Mouse (Mus musculus) midbrain, embryonic 14.5 days (tissue): ENCODE data around the gene Col28a1. TPM values are rescaled to one million over a fixed set of nuclear protein-coding genes. Genes with fewer than 3 reads are reported as not detected.

Experiments
- ATAC-seq: fragments of 200-750 bp; cut with Nextera tagmentation; 2 replicates; pipeline ENCODE4 v1.8.0; 2017; ENCODE audit warnings: moderate number of reproducible peaks, moderate library complexity; ENCODE audit not compliant: low FRiP score, low TSS enrichment
- DNase-seq: peaks from one replicate; pipeline ENCODE4 v3.0.0-alpha.2; 2015
- H3K27ac ChIP-seq: fragments of 300-500 bp; sonication (generic); replicated peaks from 2 replicates; pipeline ENCODE4 v1.5.1; 2014; ENCODE audit warnings: mild to moderate bottlenecking, low read depth, low read length, moderate library complexity
- H3K27me3 ChIP-seq: fragments of 300-500 bp; sonication (generic); 2 replicates; pipeline ENCODE4 v1.6.1; 2014; ENCODE audit warnings: low read length, control low read depth, mixed read lengths; ENCODE audit not compliant: control insufficient read depth, insufficient read depth
- H3K36me3 ChIP-seq: fragments of 300-500 bp; sonication (generic); 2 replicates; pipeline ENCODE4 v1.6.1; 2014; ENCODE audit warnings: low read length, control low read depth; ENCODE audit not compliant: control insufficient read depth, insufficient read depth
- H3K4me1 ChIP-seq: fragments of 300-500 bp; sonication (generic); 2 replicates; pipeline ENCODE4 v1.6.1; 2014; ENCODE audit warnings: mild to moderate bottlenecking, antibody characterized with exemption, low read length, control low read depth; ENCODE audit not compliant: control insufficient read depth, insufficient read depth
- H3K4me2 ChIP-seq: fragments of 300-500 bp; sonication (generic); 2 replicates; pipeline ENCODE4 v1.6.1; 2014; ENCODE audit warnings: mild to moderate bottlenecking, low read length, moderate library complexity
- H3K4me3 ChIP-seq: fragments of 300-500 bp; sonication (generic); replicated peaks from 2 replicates; pipeline ENCODE4 v1.5.1; 2014; ENCODE audit warnings: low read depth, low read length
- H3K9ac ChIP-seq: fragments of 300-500 bp; sonication (generic); replicated peaks from 2 replicates; pipeline ENCODE4 v1.6.1; 2014; ENCODE audit warnings: mild to moderate bottlenecking, low read length, moderate library complexity
- H3K9me3 ChIP-seq: fragments of 300-500 bp; sonication (generic); 2 replicates; pipeline ENCODE4 v1.6.1; 2016; ENCODE audit warnings: low read length, control low read depth, mixed read lengths; ENCODE audit not compliant: control insufficient read depth
- WGBS: fragments of 180-500 bp; shearing (Covaris S2); extraction: QIAGEN DNeasy Blood & Tissue Kit; methylation state at CpG from one replicate; pipeline ENCODE4 v1.1.7; 2014; 5-methylcytosine and 5-hydroxymethylcytosine counted together
- polyA plus RNA-seq: library from polyadenylated mRNA; unstranded; fragments of >200 nt; fragmentation: Nextera tagmentation; extraction: Ambion mirVana; gene quantifications from 2 replicates; pipeline ENCODE4 v1.2.1, GENCODE M21; 2014

The Col28a1 gene
- polyA plus RNA-seq, 1 experiment from 2014 or later: 0.49 TPM

DNA sequence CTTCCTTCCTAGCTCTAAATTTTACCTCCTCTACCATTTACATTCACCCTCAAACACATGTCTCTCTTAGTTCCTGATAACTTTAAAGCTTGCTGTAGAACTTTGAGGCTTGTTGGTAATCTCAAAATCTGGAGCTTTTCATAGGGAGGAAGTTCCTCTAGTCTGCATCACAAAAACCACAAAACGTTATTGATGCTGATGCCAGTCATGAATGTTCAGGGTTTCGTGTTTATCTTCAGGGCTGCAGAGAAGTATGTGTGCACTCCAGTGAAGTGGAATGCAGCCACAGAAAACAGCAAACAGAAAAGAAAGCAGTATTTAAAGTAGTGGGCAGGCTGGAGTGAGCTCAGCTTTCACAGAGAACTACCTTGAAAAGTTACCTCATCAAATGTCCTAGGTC is 124.0 kb downstream of the Col28a1 start:
- Histone ChIP-seq H3K27me3 (no peaks in the 10 kb centered on the region), H3K27ac (no peak overlapping the region), H3K4me1 (no peaks in the 10 kb centered on the region), H3K4me2 (no peak overlapping the region), H3K4me3 (no peak overlapping the region), H3K36me3 (no peaks in the 10 kb centered on the region), H3K9me3 (no peaks in the 10 kb centered on the region), H3K9ac (no peak overlapping the region)
- ATAC-seq: no peak
- WGBS: 77% methylated on average over 2 of the region's 2 CpGs
- DNase-seq: no peak

- H3K4me2 ChIP-seq: no peak overlapping the region
- no peak overlapping the region for H3K4me3 ChIP-seq
- DNase-seq (no peak), ATAC-seq (no peak)
- WGBS: 83% methylated on average over 3 of the region's 3 CpGs
- H3K36me3 ChIP-seq: no peaks in the 10 kb centered on the region
- H3K27me3 ChIP-seq: no peaks in the 10 kb centered on the region
- no peaks in the 10 kb centered on the region for H3K4me1 ChIP-seq
- H3K27ac ChIP-seq: no peak overlapping the region
- no peak overlapping the region for H3K9ac ChIP-seq
- no peaks in the 10 kb centered on the region for H3K9me3 ChIP-seq
These were observed 125.3 kb downstream of the Col28a1 start for GRCm38 (mm10) chr6:8067124-8067523.

GRCm38 (mm10) chr6:8066208-8066607 is 126.2 kb downstream of the Col28a1 start:
- 59% methylated on average over 3 of the region's 3 CpGs for WGBS

DNA sequence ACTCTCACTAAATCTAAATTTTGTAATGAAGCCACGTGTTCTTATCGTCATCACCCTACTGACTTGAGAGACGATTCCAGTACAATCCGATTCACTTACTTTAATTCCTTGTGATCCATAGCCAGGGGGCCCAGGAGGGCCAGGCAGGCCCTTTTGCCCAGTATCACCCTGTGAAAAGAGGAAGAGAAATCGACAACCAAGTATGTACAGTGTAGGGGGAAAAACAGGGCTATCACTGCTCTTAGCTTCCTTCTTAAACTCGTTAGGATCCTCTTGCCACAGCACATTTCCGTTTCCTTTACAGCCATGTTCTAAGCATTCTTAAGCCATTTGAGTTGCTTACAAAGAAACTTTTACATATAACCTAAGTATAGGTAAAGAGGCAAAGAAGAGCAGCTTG is 133.2 kb downstream of the Col28a1 start:
- Histone ChIP-seq H3K27me3 (no peaks in the 10 kb centered on the region), H3K4me1 (no peaks in the 10 kb centered on the region), H3K9ac (no peak overlapping the region), H3K9me3 (no peaks in the 10 kb centered on the region), H3K36me3 (no peaks in the 10 kb centered on the region), H3K4me2 (no peak overlapping the region), H3K4me3 (no peak overlapping the region), H3K27ac (no peak overlapping the region)
- WGBS: 91% methylated on average over 7 of the region's 7 CpGs
- DNase-seq (no peak), ATAC-seq (no peak)

More at GRCm38 (mm10) chr6:8066208-8066607, 126.2 kb downstream of the Col28a1 start:
- no peak overlapping the region for H3K27ac ChIP-seq
- no peak overlapping the region for H3K9ac ChIP-seq
- H3K36me3 ChIP-seq: no peaks in the 10 kb centered on the region
- peak; percentile 59 for DNase-seq
- H3K9me3 ChIP-seq: no peaks in the 10 kb centered on the region
- no peak overlapping the region for H3K4me3 ChIP-seq
- no peak overlapping the region for H3K4me2 ChIP-seq
- no peaks in the 10 kb centered on the region for H3K4me1 ChIP-seq
- ATAC-seq: no peak
- H3K27me3 ChIP-seq: no peaks in the 10 kb centered on the region

DNA sequence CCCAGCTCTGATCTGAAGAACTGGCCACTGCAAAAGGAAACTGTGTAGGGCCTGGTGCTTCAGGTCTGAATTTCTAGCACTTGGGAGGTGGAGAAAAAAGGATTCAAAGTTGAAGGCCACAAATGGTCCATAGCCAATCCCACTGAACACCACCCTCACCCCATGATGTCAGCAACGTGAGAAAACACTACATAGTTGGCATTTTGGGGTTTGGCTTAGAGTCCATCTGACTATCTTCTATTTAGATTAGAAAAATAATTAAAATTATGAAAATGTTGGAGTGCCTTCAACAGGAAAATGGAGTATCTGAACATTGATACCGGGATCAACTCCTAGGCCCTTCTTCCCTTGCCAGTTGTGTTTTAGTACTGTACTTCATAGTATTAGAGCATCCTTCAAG is 144.2 kb downstream of the Col28a1 start:
- no peak for ATAC-seq
- Histone ChIP-seq H3K4me2 (no peak overlapping the region), H3K4me1 (no peaks in the 10 kb centered on the region), H3K27ac (no peak overlapping the region), H3K9ac (no peak overlapping the region), H3K27me3 (no peaks in the 10 kb centered on the region), H3K36me3 (no peaks in the 10 kb centered on the region), H3K9me3 (no peaks in the 10 kb centered on the region), H3K4me3 (no peak overlapping the region)
- WGBS: 79% methylated on average over 2 of the region's 2 CpGs
- no peak for DNase-seq

DNA sequence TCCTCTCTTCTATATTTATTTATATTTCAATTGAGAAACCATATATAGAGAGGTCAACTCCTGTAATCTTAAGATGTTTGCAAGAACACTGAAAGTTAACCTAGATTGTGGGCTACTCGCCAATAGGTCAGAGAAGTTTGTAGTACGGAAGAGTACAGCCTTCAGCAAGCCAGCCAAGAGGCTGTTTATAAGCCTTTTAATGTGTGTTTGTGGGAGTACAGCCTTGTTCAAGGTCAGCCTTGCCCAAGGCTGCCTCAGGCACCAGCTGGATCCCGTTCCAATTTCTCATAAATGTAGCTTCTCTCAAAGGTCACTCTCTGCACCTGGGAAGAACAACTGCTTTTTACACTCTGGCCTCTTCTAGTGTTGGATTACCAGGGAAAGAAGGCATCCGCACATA is 146.0 kb downstream of the Col28a1 start:
- no peak overlapping the region for H3K27ac ChIP-seq
- no peak overlapping the region for H3K4me2 ChIP-seq
- no peaks in the 10 kb centered on the region for H3K27me3 ChIP-seq
- H3K36me3 ChIP-seq: no peaks in the 10 kb centered on the region
- ATAC-seq: no peak
- H3K4me1 ChIP-seq: no peaks in the 10 kb centered on the region
- 89% methylated on average over 4 of the region's 4 CpGs for WGBS
- H3K9me3 ChIP-seq: no peaks in the 10 kb centered on the region
- H3K4me3 ChIP-seq: no peak overlapping the region
- DNase-seq: no peak
- no peak overlapping the region for H3K9ac ChIP-seq

DNA sequence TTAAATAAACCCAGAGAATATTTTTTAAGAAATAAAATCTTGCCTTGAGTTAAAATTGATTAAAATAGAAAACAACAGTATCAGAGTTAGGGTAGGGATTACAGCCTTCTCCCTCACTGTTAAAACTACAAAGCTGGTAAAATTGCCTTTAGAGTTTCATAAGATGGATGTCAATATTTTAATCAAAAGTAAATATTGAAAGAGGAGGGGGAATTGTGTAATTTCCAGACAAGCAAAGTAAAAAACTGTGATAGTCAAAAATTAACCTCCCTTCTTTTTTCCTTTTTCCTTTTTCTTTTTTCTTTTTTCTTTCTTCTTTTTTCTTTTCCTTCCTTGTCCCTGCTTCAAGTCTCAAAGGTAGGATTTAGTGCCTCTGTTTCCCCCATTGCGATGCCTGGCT is 146.6 kb downstream of the Col28a1 start:
- Histone ChIP-seq H3K4me3 (no peak overlapping the region), H3K9ac (no peak overlapping the region), H3K27me3 (no peaks in the 10 kb centered on the region), H3K4me1 (no peaks in the 10 kb centered on the region), H3K36me3 (no peaks in the 10 kb centered on the region), H3K9me3 (no peaks in the 10 kb centered on the region), H3K27ac (no peak overlapping the region), H3K4me2 (no peak overlapping the region)
- ATAC-seq: no peak
- WGBS: 92% methylated on average over 1 of the region's 1 CpGs
- DNase-seq: no peak

DNA sequence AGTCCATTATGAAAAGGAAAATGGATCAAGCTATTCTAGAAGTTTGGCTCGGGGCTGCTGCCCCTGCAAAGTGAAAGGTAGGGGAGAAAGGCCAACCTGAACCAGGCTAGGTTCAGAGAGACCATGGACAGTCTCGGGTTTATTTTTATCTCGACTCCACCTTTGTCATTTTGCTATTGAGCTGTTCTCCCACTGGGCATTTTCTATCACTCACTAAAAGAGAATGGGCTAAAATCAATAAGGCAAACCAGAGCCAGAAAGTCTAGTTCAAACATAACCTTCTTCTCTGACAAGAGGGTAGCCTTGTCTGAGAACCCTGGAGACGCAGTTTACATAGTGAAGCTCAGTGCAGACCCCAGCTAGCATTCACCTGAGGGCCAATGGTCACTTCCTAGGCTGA is 163.7 kb downstream of the Col28a1 start:
- WGBS: 84% methylated on average over 4 of the region's 4 CpGs
- ATAC-seq (no peak), DNase-seq (no peak)
- H3K27me3 ChIP-seq: no peaks in the 10 kb centered on the region
- no peaks in the 10 kb centered on the region for H3K9me3 ChIP-seq
- no peaks in the 10 kb centered on the region for H3K36me3 ChIP-seq
- H3K4me3 ChIP-seq: no peak overlapping the region
- H3K27ac ChIP-seq: no peak overlapping the region
- no peak overlapping the region for H3K9ac ChIP-seq
- H3K4me2 ChIP-seq: no peak overlapping the region
- H3K4me1 ChIP-seq: no peaks in the 10 kb centered on the region

GRCm38 (mm10) chr6:8025332-8026129 is 166.9 kb downstream of the Col28a1 start:
- Histone ChIP-seq H3K4me2 (no peak overlapping the region), H3K27me3 (no peaks in the 10 kb centered on the region), H3K36me3 (no peaks in the 10 kb centered on the region), H3K9ac (no peak overlapping the region), H3K9me3 (no peaks in the 10 kb centered on the region), H3K4me3 (no peak overlapping the region), H3K27ac (no peak overlapping the region), H3K4me1 (no peaks in the 10 kb centered on the region)
- ATAC-seq: no peak
- no peak for DNase-seq
- WGBS: 92% methylated on average over 7 of the region's 7 CpGs
